Mouse (Mus musculus): Measurements from ENCODE around the gene Tns3. TPM values are rescaled to one million over a fixed set of nuclear protein-coding genes. Genes with fewer than 3 reads are reported as not detected.

Gene Tns3
- polyA plus RNA-seq, 1 experiment from 2014 or later = 4.1 TPM

GRCm38 (mm10) chr11:8482721-8483120, 181.6 kb downstream of the Tns3 start:
- 53% methylated on average over 3 of the region's 3 CpGs for WGBS (ENCODE audit: insufficient replicate concordance)
- no peak overlapping the region for H3K4me3 ChIP-seq (ENCODE audit: low read depth, low read length)
- H3K27me3 ChIP-seq (ENCODE audit: control insufficient read depth, insufficient read depth, low read depth, low read length) = no peaks in the 10 kb centered on the region

GRCm38 (mm10) chr11:8481962-8482361, 182.4 kb downstream of the Tns3 start:
- WGBS (ENCODE audit: insufficient replicate concordance) = 49% methylated on average over 5 of the region's 5 CpGs
- Histone ChIP-seq H3K4me3 (ENCODE audit: low read depth, low read length) (no peak overlapping the region), H3K36me3 (ENCODE audit: control insufficient read depth, insufficient read depth) (no peaks in the 10 kb centered on the region)

More at GRCm38 (mm10) chr11:8482721-8483120, 181.6 kb downstream of the Tns3 start:
- Histone ChIP-seq H3K9me3 (replicated peaks; ENCODE audit: control insufficient read depth, low read length) (no peaks in the 10 kb centered on the region), H3K4me2 (ENCODE audit: low read depth, low read length) (no peak overlapping the region), H3K4me1 (ENCODE audit: control insufficient read depth, low read depth, low read length) (no peaks in the 10 kb centered on the region), H3K9ac (ENCODE audit: low read depth, low read length) (no peak overlapping the region), H3K27ac (ENCODE audit: low read length) (no peak overlapping the region), H3K36me3 (ENCODE audit: control insufficient read depth, insufficient read depth) (no peaks in the 10 kb centered on the region)
- ATAC-seq (ENCODE audit: low read depth) = no peak

GRCm38 (mm10) chr11:8481529-8481928, 182.8 kb downstream of the Tns3 start:
- 60% methylated on average over 6 of the region's 6 CpGs for WGBS (ENCODE audit: insufficient replicate concordance)
- no peak overlapping the region for H3K4me2 ChIP-seq (ENCODE audit: low read depth, low read length)

More at GRCm38 (mm10) chr11:8481962-8482361, 182.4 kb downstream of the Tns3 start:
- H3K27ac ChIP-seq (ENCODE audit: low read length) = no peak overlapping the region
- no peaks in the 10 kb centered on the region for H3K27me3 ChIP-seq (ENCODE audit: control insufficient read depth, insufficient read depth, low read depth, low read length)
- ATAC-seq (ENCODE audit: low read depth) = no peak
- H3K9me3 ChIP-seq (replicated peaks; ENCODE audit: control insufficient read depth, low read length) = no peaks in the 10 kb centered on the region
- H3K4me1 ChIP-seq (ENCODE audit: control insufficient read depth, low read depth, low read length) = no peaks in the 10 kb centered on the region
- H3K9ac ChIP-seq (ENCODE audit: low read depth, low read length) = no peak overlapping the region
- H3K4me2 ChIP-seq (ENCODE audit: low read depth, low read length) = no peak overlapping the region

GRCm38 (mm10) chr11:8479858-8480257, 184.5 kb downstream of the Tns3 start:
- 60% methylated on average over 2 of the region's 2 CpGs for WGBS (ENCODE audit: insufficient replicate concordance)
- no peaks in the 10 kb centered on the region for H3K27me3 ChIP-seq (ENCODE audit: control insufficient read depth, insufficient read depth, low read depth, low read length)
- no peaks in the 10 kb centered on the region for H3K9me3 ChIP-seq (replicated peaks; ENCODE audit: control insufficient read depth, low read length)
- H3K36me3 ChIP-seq (ENCODE audit: control insufficient read depth, insufficient read depth) = no peaks in the 10 kb centered on the region
- H3K4me3 ChIP-seq (ENCODE audit: low read depth, low read length) = no peak overlapping the region
- no peak for ATAC-seq (ENCODE audit: low read depth)
- no peaks in the 10 kb centered on the region for H3K4me1 ChIP-seq (ENCODE audit: control insufficient read depth, low read depth, low read length)
- H3K27ac ChIP-seq (ENCODE audit: low read length) = no peak overlapping the region
- H3K4me2 ChIP-seq (ENCODE audit: low read depth, low read length) = no peak overlapping the region
- no peak overlapping the region for H3K9ac ChIP-seq (ENCODE audit: low read depth, low read length)

More at GRCm38 (mm10) chr11:8481529-8481928, 182.8 kb downstream of the Tns3 start:
- H3K4me3 ChIP-seq (ENCODE audit: low read depth, low read length) = no peak overlapping the region
- no peaks in the 10 kb centered on the region for H3K4me1 ChIP-seq (ENCODE audit: control insufficient read depth, low read depth, low read length)
- H3K27me3 ChIP-seq (ENCODE audit: control insufficient read depth, insufficient read depth, low read depth, low read length) = no peaks in the 10 kb centered on the region
- no peak overlapping the region for H3K9ac ChIP-seq (ENCODE audit: low read depth, low read length)
- ATAC-seq (ENCODE audit: low read depth) = no peak
- H3K9me3 ChIP-seq (replicated peaks; ENCODE audit: control insufficient read depth, low read length) = no peaks in the 10 kb centered on the region
- H3K27ac ChIP-seq (ENCODE audit: low read length) = no peak overlapping the region
- H3K36me3 ChIP-seq (ENCODE audit: control insufficient read depth, insufficient read depth) = no peaks in the 10 kb centered on the region

- H3K4me1 ChIP-seq (ENCODE audit: control insufficient read depth, low read depth, low read length) = no peaks in the 10 kb centered on the region
- H3K9ac ChIP-seq (ENCODE audit: low read depth, low read length) = no peak overlapping the region
- WGBS (ENCODE audit: insufficient replicate concordance) = 71% methylated on average over 7 of the region's 7 CpGs
- no peaks in the 10 kb centered on the region for H3K9me3 ChIP-seq (replicated peaks; ENCODE audit: control insufficient read depth, low read length)
- ATAC-seq (ENCODE audit: low read depth) = no peak
- H3K4me2 ChIP-seq (ENCODE audit: low read depth, low read length) = no peak overlapping the region
- H3K27me3 ChIP-seq (ENCODE audit: control insufficient read depth, insufficient read depth, low read depth, low read length) = no peaks in the 10 kb centered on the region
- no peak overlapping the region for H3K4me3 ChIP-seq (ENCODE audit: low read depth, low read length)
- no peaks in the 10 kb centered on the region for H3K36me3 ChIP-seq (ENCODE audit: control insufficient read depth, insufficient read depth)
- no peak overlapping the region for H3K27ac ChIP-seq (ENCODE audit: low read length)
Observed at GRCm38 (mm10) chr11:8479313-8479712, 185.0 kb downstream of the Tns3 start.

GRCm38 (mm10) chr11:8473616-8474015, 190.7 kb downstream of the Tns3 start:
- no peak overlapping the region for H3K9ac ChIP-seq (ENCODE audit: low read depth, low read length)
- ATAC-seq (ENCODE audit: low read depth) = no peak

GRCm38 (mm10) chr11:8472439-8472838, 191.9 kb downstream of the Tns3 start:
- ATAC-seq (ENCODE audit: low read depth) = no peak
- 63% methylated on average over 12 of the region's 12 CpGs for WGBS (ENCODE audit: insufficient replicate concordance)
- H3K36me3 ChIP-seq (ENCODE audit: control insufficient read depth, insufficient read depth) = no peaks in the 10 kb centered on the region
- no peak overlapping the region for H3K9ac ChIP-seq (ENCODE audit: low read depth, low read length)
- H3K4me2 ChIP-seq (ENCODE audit: low read depth, low read length) = no peak overlapping the region
- H3K27ac ChIP-seq (ENCODE audit: low read length) = no peak overlapping the region
- H3K9me3 ChIP-seq (replicated peaks; ENCODE audit: control insufficient read depth, low read length) = no peaks in the 10 kb centered on the region
- H3K4me3 ChIP-seq (ENCODE audit: low read depth, low read length) = no peak overlapping the region
- no peaks in the 10 kb centered on the region; the same call in 1 of the 2 replicates for H3K4me1 ChIP-seq (ENCODE audit: control insufficient read depth, low read depth, low read length)
- no peaks in the 10 kb centered on the region for H3K27me3 ChIP-seq (ENCODE audit: control insufficient read depth, insufficient read depth, low read depth, low read length)

More at GRCm38 (mm10) chr11:8473616-8474015, 190.7 kb downstream of the Tns3 start:
- no peaks in the 10 kb centered on the region for H3K27me3 ChIP-seq (ENCODE audit: control insufficient read depth, insufficient read depth, low read depth, low read length)
- H3K4me1 ChIP-seq (ENCODE audit: control insufficient read depth, low read depth, low read length) = no peaks in the 10 kb centered on the region; the same call in 1 of the 2 replicates
- WGBS (ENCODE audit: insufficient replicate concordance) = 71% methylated on average over 5 of the region's 5 CpGs
- no peak overlapping the region for H3K4me2 ChIP-seq (ENCODE audit: low read depth, low read length)
- H3K4me3 ChIP-seq (ENCODE audit: low read depth, low read length) = no peak overlapping the region
- no peaks in the 10 kb centered on the region for H3K36me3 ChIP-seq (ENCODE audit: control insufficient read depth, insufficient read depth)
- H3K9me3 ChIP-seq (replicated peaks; ENCODE audit: control insufficient read depth, low read length) = no peaks in the 10 kb centered on the region
- no peak overlapping the region for H3K27ac ChIP-seq (ENCODE audit: low read length)

GRCm38 (mm10) chr11:8471535-8471934, 192.8 kb downstream of the Tns3 start:
- no peak for ATAC-seq (ENCODE audit: low read depth)
- Histone ChIP-seq H3K4me3 (ENCODE audit: low read depth, low read length) (no peak overlapping the region), H3K4me2 (ENCODE audit: low read depth, low read length) (no peak overlapping the region)

GRCm38 (mm10) chr11:8469537-8469936, 194.8 kb downstream of the Tns3 start:
- ATAC-seq (ENCODE audit: low read depth) = no peak
- WGBS (ENCODE audit: insufficient replicate concordance) = 49% methylated on average over 9 of the region's 9 CpGs
- H3K9ac ChIP-seq (ENCODE audit: low read depth, low read length) = no peak overlapping the region
- no peaks in the 10 kb centered on the region for H3K36me3 ChIP-seq (ENCODE audit: control insufficient read depth, insufficient read depth)
- no peaks in the 10 kb centered on the region; the same call in 1 of the 2 replicates for H3K4me1 ChIP-seq (ENCODE audit: control insufficient read depth, low read depth, low read length)
- no peak overlapping the region for H3K27ac ChIP-seq (ENCODE audit: low read length)
- H3K4me2 ChIP-seq (ENCODE audit: low read depth, low read length) = no peak overlapping the region
- H3K4me3 ChIP-seq (ENCODE audit: low read depth, low read length) = no peak overlapping the region
- no peaks in the 10 kb centered on the region for H3K27me3 ChIP-seq (ENCODE audit: control insufficient read depth, insufficient read depth, low read depth, low read length)
- no peaks in the 10 kb centered on the region for H3K9me3 ChIP-seq (replicated peaks; ENCODE audit: control insufficient read depth, low read length)

More at GRCm38 (mm10) chr11:8471535-8471934, 192.8 kb downstream of the Tns3 start:
- WGBS (ENCODE audit: insufficient replicate concordance) = 74% methylated on average over 3 of the region's 3 CpGs
- H3K27me3 ChIP-seq (ENCODE audit: control insufficient read depth, insufficient read depth, low read depth, low read length) = no peaks in the 10 kb centered on the region
- H3K9ac ChIP-seq (ENCODE audit: low read depth, low read length) = no peak overlapping the region
- no peaks in the 10 kb centered on the region for H3K9me3 ChIP-seq (replicated peaks; ENCODE audit: control insufficient read depth, low read length)
- no peak overlapping the region for H3K27ac ChIP-seq (ENCODE audit: low read length)
- H3K4me1 ChIP-seq (ENCODE audit: control insufficient read depth, low read depth, low read length) = no peaks in the 10 kb centered on the region; the same call in 1 of the 2 replicates
- no peaks in the 10 kb centered on the region for H3K36me3 ChIP-seq (ENCODE audit: control insufficient read depth, insufficient read depth)
